Mouse (Mus musculus): ENCODE results near the gene Fam205c. TPM values are rescaled to one million over a fixed set of nuclear protein-coding genes. Genes with fewer than 3 reads are reported as not detected.

Gene Fam205c
- total and polyA plus RNA-seq, 2 experiments = not detected

DNA sequence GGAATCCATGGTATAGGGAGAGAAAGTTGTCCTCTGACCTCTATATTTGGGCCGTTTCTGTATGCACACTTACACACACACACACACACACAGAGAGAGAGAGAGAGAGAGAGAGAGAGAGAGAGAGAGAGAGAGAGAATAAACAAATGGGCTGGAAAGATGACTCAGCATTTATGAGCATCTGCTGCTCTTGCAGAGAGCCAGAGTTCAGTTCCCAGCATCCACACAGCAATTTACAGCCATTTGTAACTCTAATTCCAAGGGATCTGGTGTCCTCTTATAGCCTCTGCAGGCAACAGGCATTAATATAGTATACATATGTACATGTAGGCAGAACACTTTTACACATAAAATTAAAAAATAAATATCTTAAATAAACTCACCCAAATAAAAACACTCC is 29.9 kb upstream of the Fam205c start:
- no peaks in the 10 kb centered on the region for H3K4me1 ChIP-seq (ENCODE audit: control insufficient read depth, insufficient read depth, low read length)
- no peaks in the 10 kb centered on the region for H3K79me2 ChIP-seq (ENCODE audit: control insufficient read depth, insufficient read depth, low read length)
- H3K4me3 ChIP-seq (ENCODE audit: insufficient read depth, low read depth, low read length) = no peak overlapping the region
- no peak overlapping the region for H3K27ac ChIP-seq (replicated peaks; ENCODE audit: insufficient read depth, low read depth, low read length)
- 24% methylated on average over 1 of the region's 1 CpGs for WGBS
- 0 out of 2 replicates have a peak, but pooled peaks cover 4% of the 10 kb centered on the region for H3K27me3 ChIP-seq (ENCODE audit: control insufficient read depth, insufficient read depth, low read length)
- H3K36me3 ChIP-seq (ENCODE audit: control insufficient read depth, insufficient read depth, low read length) = no peaks in the 10 kb centered on the region
- TF ChIP-seq CTCF (IDR thresholded peaks at IDR 0.05; ENCODE audit: low read depth, low read length) = no peak
- no peak for TF ChIP-seq POLR2A (IDR thresholded peaks at IDR 0.05; ENCODE audit: extremely low read depth, insufficient read depth, low read length)
- DNase-seq (ENCODE audit: extremely low read depth, low read depth, low spot score) = no peak
- H3K9ac ChIP-seq (ENCODE audit: low read depth, low read length) = no peak overlapping the region

DNA sequence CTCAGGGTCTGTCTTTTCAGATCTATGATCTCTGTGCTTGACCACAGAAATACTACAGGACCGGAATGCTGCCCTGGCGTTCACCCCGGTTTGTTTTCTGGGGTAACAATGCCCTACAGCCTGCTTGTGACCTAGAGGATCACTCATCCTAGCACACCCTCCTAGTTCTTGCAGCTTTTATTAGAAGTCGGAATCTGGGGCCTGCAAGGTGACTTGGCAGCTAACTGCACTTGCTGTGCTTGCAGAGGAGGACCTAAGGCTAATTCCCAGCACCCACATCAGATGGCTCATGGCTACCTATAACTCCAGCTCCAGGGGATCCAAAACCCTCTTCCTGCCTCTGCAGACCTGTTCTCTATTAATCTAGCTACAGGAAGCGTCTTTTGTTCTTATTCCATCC is 28.7 kb upstream of the Fam205c start:
- Histone ChIP-seq H3K27ac (replicated peaks; ENCODE audit: insufficient read depth, low read depth, low read length) (no peak overlapping the region), H3K36me3 (ENCODE audit: control insufficient read depth, insufficient read depth, low read length) (no peaks in the 10 kb centered on the region), H3K9ac (ENCODE audit: low read depth, low read length) (no peak overlapping the region), H3K4me3 (ENCODE audit: insufficient read depth, low read depth, low read length) (no peak overlapping the region), H3K79me2 (ENCODE audit: control insufficient read depth, insufficient read depth, low read length) (no peaks in the 10 kb centered on the region), H3K4me1 (ENCODE audit: control insufficient read depth, insufficient read depth, low read length) (no peaks in the 10 kb centered on the region), H3K27me3 (ENCODE audit: control insufficient read depth, insufficient read depth, low read length) (0 out of 2 replicates have a peak, but pooled peaks cover 4% of the 10 kb centered on the region)
- DNase-seq (ENCODE audit: extremely low read depth, low read depth, low spot score) = no peak
- WGBS = 86% methylated on average over 5 of the region's 5 CpGs
- TF ChIP-seq CTCF (IDR thresholded peaks at IDR 0.05; ENCODE audit: low read depth, low read length) (no peak), POLR2A (IDR thresholded peaks at IDR 0.05; ENCODE audit: extremely low read depth, insufficient read depth, low read length) (no peak)

DNA sequence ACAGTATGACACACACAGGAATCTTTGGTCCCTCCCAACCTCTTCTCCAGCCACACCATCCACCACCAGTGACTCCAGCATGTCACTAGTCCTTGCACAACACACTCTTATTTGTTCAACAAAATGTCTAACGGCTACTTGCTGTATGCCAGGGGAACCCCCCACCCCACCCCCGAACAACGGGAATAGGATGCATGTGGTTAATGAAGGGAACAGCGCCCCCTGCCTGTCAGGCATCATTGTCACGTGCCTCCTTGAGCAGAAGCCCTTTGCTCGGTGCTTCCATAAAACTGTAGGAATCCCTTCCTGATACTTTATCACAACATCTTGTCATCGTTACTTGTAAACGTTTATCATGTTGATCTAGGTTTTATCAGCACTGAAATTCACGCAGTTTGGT is 28.1 kb upstream of the Fam205c start:
- no peaks in the 10 kb centered on the region for H3K4me1 ChIP-seq (ENCODE audit: control insufficient read depth, insufficient read depth, low read length)
- DNase-seq (ENCODE audit: extremely low read depth, low read depth, low spot score) = no peak
- H3K27me3 ChIP-seq (ENCODE audit: control insufficient read depth, insufficient read depth, low read length) = 0 out of 2 replicates have a peak, but pooled peaks cover 4% of the 10 kb centered on the region
- WGBS = 42% methylated on average over 9 of the region's 9 CpGs
- H3K9ac ChIP-seq (ENCODE audit: low read depth, low read length) = no peak overlapping the region
- no peak overlapping the region for H3K27ac ChIP-seq (replicated peaks; ENCODE audit: insufficient read depth, low read depth, low read length)
- H3K79me2 ChIP-seq (ENCODE audit: control insufficient read depth, insufficient read depth, low read length) = no peaks in the 10 kb centered on the region
- TF ChIP-seq CTCF (IDR thresholded peaks at IDR 0.05; ENCODE audit: low read depth, low read length) = peak; percentile 63
- no peak for TF ChIP-seq POLR2A (IDR thresholded peaks at IDR 0.05; ENCODE audit: extremely low read depth, insufficient read depth, low read length)
- no peak overlapping the region for H3K4me3 ChIP-seq (ENCODE audit: insufficient read depth, low read depth, low read length)
- no peaks in the 10 kb centered on the region for H3K36me3 ChIP-seq (ENCODE audit: control insufficient read depth, insufficient read depth, low read length)

DNA sequence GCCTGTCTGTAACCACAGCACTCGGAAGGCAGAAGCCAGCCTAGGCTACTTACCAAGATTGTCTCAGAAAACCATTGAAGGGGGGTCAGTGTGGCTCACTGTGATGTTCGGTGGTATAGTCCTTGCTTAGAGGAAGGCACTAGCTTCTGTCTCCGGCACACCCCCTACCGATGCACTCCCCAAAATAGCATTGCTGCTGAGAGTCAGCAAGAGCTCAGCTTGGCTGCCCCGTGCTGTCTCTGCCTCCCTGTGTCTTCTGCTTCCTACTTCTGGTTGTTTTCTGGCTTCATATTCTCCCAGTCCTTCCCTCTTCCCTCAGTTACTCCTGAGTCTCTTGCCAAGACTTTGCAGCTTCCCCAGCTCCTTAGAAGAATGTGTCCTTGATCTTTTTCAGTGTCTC is 26.8 kb upstream of the Fam205c start:
- no peak for TF ChIP-seq POLR2A (IDR thresholded peaks at IDR 0.05; ENCODE audit: extremely low read depth, insufficient read depth, low read length)
- TF ChIP-seq CTCF (IDR thresholded peaks at IDR 0.05; ENCODE audit: low read depth, low read length) = no peak
- Histone ChIP-seq H3K4me3 (ENCODE audit: insufficient read depth, low read depth, low read length) (no peak overlapping the region), H3K79me2 (ENCODE audit: control insufficient read depth, insufficient read depth, low read length) (no peaks in the 10 kb centered on the region), H3K27ac (replicated peaks; ENCODE audit: insufficient read depth, low read depth, low read length) (no peak overlapping the region), H3K4me1 (ENCODE audit: control insufficient read depth, insufficient read depth, low read length) (no peaks in the 10 kb centered on the region), H3K9ac (ENCODE audit: low read depth, low read length) (no peak overlapping the region), H3K36me3 (ENCODE audit: control insufficient read depth, insufficient read depth, low read length) (no peaks in the 10 kb centered on the region), H3K27me3 (ENCODE audit: control insufficient read depth, insufficient read depth, low read length) (0 out of 2 replicates have a peak, but pooled peaks cover 4% of the 10 kb centered on the region)
- no peak for DNase-seq (ENCODE audit: extremely low read depth, low read depth, low spot score)
- 65% methylated on average over 5 of the region's 5 CpGs for WGBS

DNA sequence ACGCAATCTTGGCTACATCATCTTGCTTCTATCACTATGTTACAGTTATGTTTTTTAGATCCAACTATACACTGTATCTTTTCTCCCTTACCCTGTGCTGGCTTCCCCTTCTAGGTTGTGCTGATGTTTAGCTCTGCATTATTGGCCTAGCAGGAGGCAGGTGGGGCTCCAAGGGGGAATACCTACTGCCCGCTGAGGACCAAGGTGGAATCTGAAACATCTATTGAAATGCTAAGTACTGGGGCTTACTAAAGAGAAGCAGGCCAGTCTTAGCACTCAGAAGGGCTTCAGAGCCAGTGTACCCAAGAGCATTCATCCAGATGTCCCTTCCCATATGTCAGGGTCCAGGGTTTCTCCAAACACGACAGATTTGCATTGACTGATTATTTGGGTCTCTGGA is 24.9 kb upstream of the Fam205c start:
- WGBS = 47% methylated on average over 3 of the region's 3 CpGs
- TF ChIP-seq CTCF (IDR thresholded peaks at IDR 0.05; ENCODE audit: low read depth, low read length) (no peak), POLR2A (IDR thresholded peaks at IDR 0.05; ENCODE audit: extremely low read depth, insufficient read depth, low read length) (no peak)

DNA sequence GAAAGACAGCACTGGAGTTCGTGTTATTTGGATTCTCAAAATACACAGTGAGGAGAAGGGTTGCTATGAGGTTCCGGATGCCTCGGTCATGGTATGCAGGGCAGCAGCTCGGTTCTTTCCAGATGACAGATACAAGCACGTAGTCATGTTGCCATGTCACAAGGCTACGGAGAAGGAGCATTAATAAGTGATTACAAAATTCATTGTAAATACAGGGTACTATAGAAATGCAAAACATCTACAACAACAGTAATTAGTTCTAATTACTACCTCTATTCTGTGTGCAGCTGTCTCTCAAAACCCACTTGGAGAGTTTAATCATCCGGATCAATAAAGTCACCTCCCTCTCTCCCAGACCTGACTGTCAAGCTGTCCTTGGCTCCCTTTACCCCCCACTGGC is 21.1 kb upstream of the Fam205c start:
- Histone ChIP-seq H3K36me3 (ENCODE audit: control insufficient read depth, insufficient read depth, low read length) (no peaks in the 10 kb centered on the region), H3K27ac (replicated peaks; ENCODE audit: insufficient read depth, low read depth, low read length) (no peak overlapping the region), H3K9ac (ENCODE audit: low read depth, low read length) (no peak overlapping the region), H3K79me2 (ENCODE audit: control insufficient read depth, insufficient read depth, low read length) (no peaks in the 10 kb centered on the region), H3K4me1 (ENCODE audit: control insufficient read depth, insufficient read depth, low read length) (no peaks in the 10 kb centered on the region), H3K27me3 (ENCODE audit: control insufficient read depth, insufficient read depth, low read length) (no peaks in the 10 kb centered on the region), H3K4me3 (ENCODE audit: insufficient read depth, low read depth, low read length) (no peak overlapping the region)
- WGBS = 78% methylated on average over 7 of the region's 7 CpGs
- no peak for DNase-seq (ENCODE audit: extremely low read depth, low read depth, low spot score)
- TF ChIP-seq POLR2A (IDR thresholded peaks at IDR 0.05; ENCODE audit: extremely low read depth, insufficient read depth, low read length) = no peak
- no peak for TF ChIP-seq CTCF (IDR thresholded peaks at IDR 0.05; ENCODE audit: low read depth, low read length)

More for the DNA sequence above, 24.9 kb upstream of the Fam205c start:
- Histone ChIP-seq H3K4me1 (ENCODE audit: control insufficient read depth, insufficient read depth, low read length) (no peaks in the 10 kb centered on the region), H3K79me2 (ENCODE audit: control insufficient read depth, insufficient read depth, low read length) (no peaks in the 10 kb centered on the region), H3K9ac (ENCODE audit: low read depth, low read length) (no peak overlapping the region), H3K36me3 (ENCODE audit: control insufficient read depth, insufficient read depth, low read length) (no peaks in the 10 kb centered on the region), H3K4me3 (ENCODE audit: insufficient read depth, low read depth, low read length) (no peak overlapping the region), H3K27ac (replicated peaks; ENCODE audit: insufficient read depth, low read depth, low read length) (no peak overlapping the region), H3K27me3 (ENCODE audit: control insufficient read depth, insufficient read depth, low read length) (no peaks in the 10 kb centered on the region)
- DNase-seq (ENCODE audit: extremely low read depth, low read depth, low spot score) = no peak
